Mouse (Mus musculus): ENCODE data around the gene Tmem184c. TPM values are rescaled to one million over a fixed set of nuclear protein-coding genes. Genes with fewer than 3 reads are reported as not detected.

Tmem184c gene
- total and polyA plus RNA-seq, 3 experiments: 25.1 to 53.2 (median 29.5) TPM

- Histone ChIP-seq H3K4me3 (replicated peaks in 1 of 3; ENCODE audit: low read depth in 2 of 3, low read length in 2 of 3, poor library complexity in 1 of 3) (no peak overlapping the region), H3K79me2 (replicated peaks; ENCODE audit: control insufficient read depth, extremely low read depth, insufficient read depth, poor library complexity, severe bottlenecking) (no peaks in the 10 kb centered on the region), H3K9ac (ENCODE audit: insufficient read depth, low read depth) (no peak overlapping the region), H3K27ac (ENCODE audit: insufficient read depth, low read depth) (no peak overlapping the region), H3K27me3 (replicated peaks) (peaks cover 1% of the 10 kb centered on the region), H3K36me3 (replicated peaks in 1 of 2; ENCODE audit: control insufficient read depth in 1 of 2, insufficient read depth in 1 of 2, low read length in 1 of 2) (no peaks in the 10 kb centered on the region), H3K4me1 (ENCODE audit: control insufficient read depth in 1 of 2, insufficient read depth in 2 of 2) (no peaks in the 10 kb centered on the region), H3K4me2 (ENCODE audit: insufficient read depth, low read depth, poor library complexity, severe bottlenecking) (no peak overlapping the region), H3K9me3 (replicated peaks; ENCODE audit: low read length) (no peaks in the 10 kb centered on the region)
- dilution Hi-C loops (cut with MboI; ENCODE audit: extremely low pct_ligation_motif_present, extremely low pct_unique_long_range_greater_than_20kb, low sequenced_read_pairs) (no loop called here), in situ Hi-C loops (cut with MboI; ENCODE audit: low pct_ligation_motif_present, low pct_unique_long_range_greater_than_20kb, low sequenced_read_pairs) (no loop called here)
- TF ChIP-seq CHD1 (IDR thresholded peaks at IDR 0.05; ENCODE audit: low read depth, low read length): no peak
- TF ChIP-seq MAZ (IDR thresholded peaks at IDR 0.05; ENCODE audit: low read depth, low read length): no peak
- TF ChIP-seq CTCF (conservative IDR thresholded peaks at IDR 0.05 in 1 of 2, IDR thresholded peaks at IDR 0.05 in 1 of 2; ENCODE audit: low read depth in 2 of 2, low read length in 2 of 2): no peak
- TF ChIP-seq CHD2 (IDR thresholded peaks at IDR 0.05; ENCODE audit: low read length): no peak
- TF ChIP-seq TCF12 (IDR thresholded peaks at IDR 0.05; ENCODE audit: low read depth, low read length): no peak
- no peak for TF ChIP-seq MXI1 (IDR thresholded peaks at IDR 0.05; ENCODE audit: low read depth, low read length)
- TF ChIP-seq RCOR1 (conservative IDR thresholded peaks at IDR 0.05; ENCODE audit: low read depth, low read length): no peak
- DNase-seq (ENCODE audit: extremely low read depth): no peak
Observed at GRCm38 (mm10) chr8:77650646-77651190, 40.2 kb upstream of the Tmem184c start.

- no peak overlapping the region for H3K4me3 ChIP-seq (replicated peaks in 1 of 3; ENCODE audit: low read depth in 2 of 3, low read length in 2 of 3, poor library complexity in 1 of 3)
- H3K4me1 ChIP-seq (ENCODE audit: control insufficient read depth in 1 of 2, insufficient read depth in 2 of 2): no peaks in the 10 kb centered on the region
- H3K9me3 ChIP-seq (replicated peaks; ENCODE audit: low read length): no peaks in the 10 kb centered on the region
- H3K27ac ChIP-seq (ENCODE audit: insufficient read depth, low read depth): no peak overlapping the region
- no peak for DNase-seq (ENCODE audit: extremely low read depth)
- H3K79me2 ChIP-seq (replicated peaks; ENCODE audit: control insufficient read depth, extremely low read depth, insufficient read depth, poor library complexity, severe bottlenecking): no peaks in the 10 kb centered on the region
- H3K27me3 ChIP-seq (replicated peaks): no peaks in the 10 kb centered on the region
- no peaks in the 10 kb centered on the region for H3K36me3 ChIP-seq (replicated peaks in 1 of 2; ENCODE audit: control insufficient read depth in 1 of 2, insufficient read depth in 1 of 2, low read length in 1 of 2)
- dilution Hi-C loops (cut with MboI; ENCODE audit: extremely low pct_ligation_motif_present, extremely low pct_unique_long_range_greater_than_20kb, low sequenced_read_pairs): no loop called here
- no peak overlapping the region for H3K9ac ChIP-seq (ENCODE audit: insufficient read depth, low read depth)
- TF ChIP-seq GABPA (IDR thresholded peaks at IDR 0.05; ENCODE audit: insufficient replicate concordance, low read depth, low read length): no peak
- no peak for TF ChIP-seq MAFK (IDR thresholded peaks at IDR 0.05; ENCODE audit: insufficient replicate concordance, low read length)
- TF ChIP-seq USF2 (conservative IDR thresholded peaks at IDR 0.05; ENCODE audit: low read depth, low read length): no peak
- TF ChIP-seq MXI1 (IDR thresholded peaks at IDR 0.05; ENCODE audit: low read depth, low read length): no peak
- H3K4me2 ChIP-seq (ENCODE audit: insufficient read depth, low read depth, poor library complexity, severe bottlenecking): no peak overlapping the region
- in situ Hi-C loops (cut with MboI; ENCODE audit: low pct_ligation_motif_present, low pct_unique_long_range_greater_than_20kb, low sequenced_read_pairs): no loop called here
Observed at GRCm38 (mm10) chr8:77640093-77640839, 29.8 kb upstream of the Tmem184c start.

- Histone ChIP-seq H3K9ac (ENCODE audit: insufficient read depth, low read depth) (no peak overlapping the region), H3K4me3 (replicated peaks in 1 of 3; ENCODE audit: low read depth in 2 of 3, low read length in 2 of 3, poor library complexity in 1 of 3) (no peak overlapping the region), H3K27me3 (replicated peaks) (no peaks in the 10 kb centered on the region), H3K36me3 (replicated peaks in 1 of 2; ENCODE audit: control insufficient read depth in 1 of 2, insufficient read depth in 1 of 2, low read length in 1 of 2) (no peaks in the 10 kb centered on the region), H3K27ac (ENCODE audit: insufficient read depth, low read depth) (no peak overlapping the region), H3K9me3 (replicated peaks; ENCODE audit: low read length) (no peaks in the 10 kb centered on the region), H3K4me2 (ENCODE audit: insufficient read depth, low read depth, poor library complexity, severe bottlenecking) (no peak overlapping the region), H3K4me1 (ENCODE audit: control insufficient read depth in 1 of 2, insufficient read depth in 2 of 2) (no peaks in the 10 kb centered on the region), H3K79me2 (replicated peaks; ENCODE audit: control insufficient read depth, extremely low read depth, insufficient read depth, poor library complexity, severe bottlenecking) (no peaks in the 10 kb centered on the region)
- TF ChIP-seq RAD21 (IDR thresholded peaks at IDR 0.05; ENCODE audit: low read depth, low read length): no peak
- TF ChIP-seq IRF4 (IDR thresholded peaks at IDR 0.05; ENCODE audit: low read depth, low read length): no peak
- TF ChIP-seq BHLHE40 (IDR thresholded peaks at IDR 0.05; ENCODE audit: low read depth, low read length): no peak
- in situ Hi-C loops (cut with MboI; ENCODE audit: low pct_ligation_motif_present, low pct_unique_long_range_greater_than_20kb, low sequenced_read_pairs) (loop anchor here (10.0 kb wide), 1 partner anchor 367 kb away; no protein-coding TSS in a partner anchor), dilution Hi-C loops (cut with MboI; ENCODE audit: extremely low pct_ligation_motif_present, extremely low pct_unique_long_range_greater_than_20kb, low sequenced_read_pairs) (no loop called here)
- DNase-seq (ENCODE audit: extremely low read depth): no peak
Observed at GRCm38 (mm10) chr8:77637593-77637992, 27.1 kb upstream of the Tmem184c start.

Measured in CH12.LX (cell line).